Mouse (Mus musculus) myocyte (in vitro differentiated cells): ENCODE data around the gene Gm49416.

Experiments
- CEBPB ChIP-seq: IDR thresholded peaks from 2 replicates; pipeline ENCODE4 v1.6.1; 2011; ENCODE audit warnings: mild to moderate bottlenecking, moderate library complexity; ENCODE audit not compliant: poor library complexity, insufficient read depth, severe bottlenecking
- E2F4 ChIP-seq: IDR thresholded peaks from one replicate; pipeline ENCODE4 v1.6.1; 2011; ENCODE audit warnings: mild to moderate bottlenecking, control low read depth, moderate library complexity; ENCODE audit not compliant: insufficient read depth
- MAX ChIP-seq: IDR thresholded peaks from one replicate; pipeline ENCODE4 v1.6.1; 2011; ENCODE audit warnings: low read depth, mild to moderate bottlenecking, control low read depth
- MYOG ChIP-seq, 3 experiments: IDR thresholded peaks; one replicate each; pipeline ENCODE4 v1.6.1; 2011; ENCODE audit warnings: control low read depth in 2 of 3, low read depth in 2 of 3, mild to moderate bottlenecking in 2 of 3; ENCODE audit not compliant: insufficient read length in 2 of 3, control insufficient read depth in 1 of 3, insufficient read depth in 1 of 3
- POLR2A ChIP-seq: IDR thresholded peaks from one replicate; pipeline ENCODE4 v1.6.1; 2011; ENCODE audit warnings: low read depth, mild to moderate bottlenecking, control low read depth, moderate library complexity; ENCODE audit not compliant: insufficient read length
- SRF ChIP-seq: IDR thresholded peaks from one replicate; pipeline ENCODE4 v1.6.1; 2011; ENCODE audit warnings: low read depth; ENCODE audit not compliant: control insufficient read depth, insufficient read length
- TCF12 ChIP-seq: IDR thresholded peaks from one replicate; pipeline ENCODE4 v1.6.1; 2011; ENCODE audit warnings: mild to moderate bottlenecking, control low read depth; ENCODE audit not compliant: poor library complexity, insufficient read depth, severe bottlenecking
- TCF3 ChIP-seq: IDR thresholded peaks from one replicate; pipeline ENCODE4 v1.6.1; 2011; ENCODE audit warnings: low read depth, control low read depth; ENCODE audit not compliant: insufficient read length

DNA sequence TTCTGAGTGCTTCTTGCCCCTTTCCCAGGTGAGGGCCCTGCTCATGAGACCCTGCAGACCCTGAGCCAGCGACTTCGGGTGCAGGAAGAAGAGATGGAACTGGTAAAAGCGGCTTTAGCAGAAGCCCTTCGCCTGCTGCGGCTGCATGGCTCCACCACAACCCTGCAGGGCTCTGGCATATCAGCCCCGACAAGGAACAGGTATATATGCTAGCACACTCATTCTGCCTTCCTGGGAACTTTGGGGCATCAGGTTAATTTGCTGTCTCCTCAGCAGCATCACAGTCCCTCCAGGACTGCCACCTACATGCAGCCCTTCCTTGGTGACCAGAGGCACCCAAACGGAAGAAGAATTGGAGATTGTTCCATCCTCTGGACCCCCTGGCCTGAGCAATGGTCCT, 42.0 kb downstream of the Gm49416 start:
- TF ChIP-seq E2F4 (no peak), POLR2A (no peak), MAX (no peak), MYOG (IDR thresholded peaks at IDR 0.05; ENCODE audit: control insufficient read depth in 1 of 3, insufficient read depth in 1 of 3, insufficient read length in 2 of 3, low read depth in 2 of 3) (no peak), SRF (no peak), TCF12 (no peak), TCF3 (no peak), CEBPB (no peak)
